Mouse (Mus musculus) kidney, adult 2 months (tissue): ENCODE results near the gene Vmn1r47. TPM values are rescaled to one million over a fixed set of nuclear protein-coding genes. Genes with fewer than 3 reads are reported as not detected.
"Not testable (repeated sequence)": the region's sequence is repeated elsewhere in the genome, so short reads cannot be mapped to it uniquely, and the experiment has no call there.

Experiments used
- DNase-seq: peaks from one replicate; pipeline ENCODE4 v3.0.0; 2021
- H3K27ac ChIP-seq: fragments of 200-500 bp; 2 replicates; pipeline ENCODE4 v1.5.1; 2012; ENCODE audit warnings: low read depth, low read length, control low read depth, inconsistent platforms; ENCODE audit not compliant: insufficient read depth
- H3K27me3 ChIP-seq: fragments of 200-500 bp; replicated peaks from 2 replicates; pipeline ENCODE4 v1.6.1; 2012; ENCODE audit warnings: mild to moderate bottlenecking, moderate library complexity, low read length, inconsistent platforms; ENCODE audit not compliant: control insufficient read depth, insufficient read depth
- H3K36me3 ChIP-seq: fragments of 200-500 bp; 2 replicates; pipeline ENCODE4 v1.6.1; 2012; ENCODE audit warnings: mild to moderate bottlenecking, moderate library complexity, low read length, inconsistent platforms; ENCODE audit not compliant: control insufficient read depth, insufficient read depth
- H3K4me1 ChIP-seq: fragments of 200-500 bp; 2 replicates; pipeline ENCODE4 v1.6.1; 2011; ENCODE audit warnings: low read length; ENCODE audit not compliant: control insufficient read depth, insufficient read depth
- H3K4me3 ChIP-seq: fragments of 200-500 bp; 2 replicates; pipeline ENCODE4 v1.5.1; 2011; ENCODE audit warnings: mild to moderate bottlenecking, low read depth, low read length, control low read depth; ENCODE audit not compliant: insufficient read depth
- CTCF ChIP-seq: fragments of 200-500 bp; conservative IDR thresholded peaks from 2 replicates; pipeline ENCODE4 v1.5.1; 2011; ENCODE audit warnings: low read depth, mild to moderate bottlenecking, control low read depth, low read length, moderate library complexity, mixed read lengths; ENCODE audit not compliant: insufficient read depth, insufficient read length
- POLR2A ChIP-seq: fragments of 200-500 bp; IDR thresholded peaks from one replicate; pipeline ENCODE4 v1.6.1; 2011; ENCODE audit warnings: low read depth, low read length, control low read depth
- WGBS: fragments of 180-500 bp; shearing (Covaris S2); methylation state at CpG from one replicate; pipeline ENCODE4 v1.1.7; 2018; 5-methylcytosine and 5-hydroxymethylcytosine counted together
- polyA plus RNA-seq: library from polyadenylated mRNA; depleted of rRNA; stranded (reverse); fragments of >200 nt; gene quantifications from 2 replicates; pipeline ENCODE4 v1.2.3, GENCODE M21; 2012; rRNA removed

Vmn1r47 gene
- not detected in 2 replicates for polyA plus RNA-seq

- H3K4me1 ChIP-seq, H3K27ac ChIP-seq, H3K4me3 ChIP-seq, DNase-seq, H3K27me3 ChIP-seq, H3K36me3 ChIP-seq: not testable (repeated sequence)
- WGBS: 94% methylated on average over 1 of the region's 1 CpGs
These were observed at the start of gene Vmn1r47 for GRCm38 (mm10) chr6:90015847-90016246. TSS of gene Vmn1r47 (plus strand) at chr6:90016147.

DNA sequence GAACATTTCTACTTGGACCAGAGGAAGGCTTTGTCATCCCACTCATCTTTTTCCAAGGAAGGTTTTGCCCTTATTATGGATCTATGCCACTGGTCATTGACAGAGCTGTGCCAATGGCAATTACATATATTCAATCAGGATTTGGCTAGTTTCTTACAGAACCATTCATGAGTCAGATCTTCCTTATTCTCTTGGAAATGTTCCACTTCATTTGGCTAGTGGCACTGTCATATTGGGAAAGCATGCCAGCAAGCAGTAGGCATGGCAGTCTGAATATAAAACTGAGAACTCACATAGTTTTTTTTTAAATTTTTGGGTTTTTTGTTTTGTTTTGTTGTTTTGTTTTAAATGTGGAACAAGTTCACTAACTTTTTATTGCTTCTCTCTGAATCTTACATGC is 49.6 kb upstream of the Vmn1r47 start:
- H3K4me1 ChIP-seq: no peaks in the 10 kb centered on the region
- TF ChIP-seq POLR2A (no peak), CTCF (no peak)
- H3K27me3 ChIP-seq: no peaks in the 10 kb centered on the region
- H3K36me3 ChIP-seq: no peaks in the 10 kb centered on the region
- no peak overlapping the region for H3K27ac ChIP-seq
- no peak for DNase-seq
- no peak overlapping the region for H3K4me3 ChIP-seq

DNA sequence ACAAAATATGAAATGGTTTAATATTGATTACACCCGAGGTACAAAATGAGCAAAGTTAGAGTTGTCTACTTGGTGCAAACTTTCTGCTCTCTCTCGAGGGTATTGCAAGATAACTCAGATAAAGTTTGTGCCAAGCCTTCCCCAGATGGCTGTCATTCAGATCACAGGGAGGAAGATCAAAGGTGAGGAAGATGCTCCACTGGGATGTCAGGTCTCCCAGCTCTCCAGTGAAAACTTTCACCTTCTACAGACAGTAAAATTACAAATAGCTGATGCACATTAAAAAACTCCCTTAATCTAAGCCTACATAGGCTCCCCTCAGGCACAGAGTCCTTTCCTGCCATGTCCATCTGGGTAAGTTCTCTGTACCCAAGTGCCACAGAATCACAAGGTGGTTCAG is 46.9 kb upstream of the Vmn1r47 start, which contains the start of gene Vmn1r46:
Gene Vmn1r46 (plus strand): TSS at position 301 of the 400 bp plus-strand sequence.
- TF ChIP-seq POLR2A (no peak), CTCF (no peak)
- Histone ChIP-seq H3K36me3 (no peaks in the 10 kb centered on the region), H3K4me1 (no peaks in the 10 kb centered on the region), H3K27ac (no peak within 1 kb of the TSS), H3K4me3 (no peak within 1 kb of the TSS), H3K27me3 (no peaks in the 10 kb centered on the region)
- no peak for DNase-seq
- WGBS: 57% methylated on average over 2 of the region's 2 CpGs

GRCm38 (mm10) chr6:89985989-89986388 is 30.0 kb upstream of the Vmn1r47 start:
- Histone ChIP-seq H3K36me3 (no peaks in the 10 kb centered on the region), H3K4me3 (no peak overlapping the region), H3K27ac (no peak overlapping the region), H3K4me1 (no peaks in the 10 kb centered on the region), H3K27me3 (no peaks in the 10 kb centered on the region)
- TF ChIP-seq CTCF (no peak), POLR2A (no peak)
- peak; percentile 38 for DNase-seq
- WGBS: 24% methylated on average over 1 of the region's 1 CpGs

DNA sequence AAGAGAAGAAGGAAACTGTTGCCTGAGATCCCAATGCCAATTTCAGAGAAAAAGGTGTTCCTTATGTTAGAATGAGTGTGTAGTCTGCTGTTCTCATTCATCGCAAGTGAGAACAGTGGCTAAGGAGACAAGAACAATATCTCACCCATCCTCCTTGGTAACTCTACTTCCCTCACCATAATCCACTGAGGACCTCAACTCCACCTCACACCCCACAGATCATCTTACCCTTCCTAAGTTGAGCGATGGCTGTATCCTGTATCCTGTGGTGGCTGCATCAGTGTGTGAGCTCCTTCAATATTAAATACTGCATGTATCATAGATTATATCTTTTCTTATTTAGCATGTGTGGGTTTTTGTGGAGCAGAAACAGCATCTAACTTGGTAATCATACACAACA is 20.8 kb downstream of the Vmn1r47 start, which contains the start of gene Vmn1r48:
Gene Vmn1r48 (minus strand): TSS at position 101 of the 400 bp plus-strand sequence.
- not testable (repeated sequence) for H3K4me3 ChIP-seq, H3K27me3 ChIP-seq, H3K4me1 ChIP-seq, H3K36me3 ChIP-seq, DNase-seq, H3K27ac ChIP-seq
- no CpG with 5 or more reads among the region's 2 CpGs for WGBS

Other genes starting within 250 kb of the Vmn1r47 start
- gene Vmn1r42, start 139.7 kb upstream of the Vmn1r47 start, polyA plus RNA-seq: not detected in 2 replicates
- not detected in 2 replicates for gene Vmn1r43, start 139.7 kb upstream of the Vmn1r47 start, polyA plus RNA-seq
- gene Vmn1r44, start 132.5 kb upstream of the Vmn1r47 start, polyA plus RNA-seq: not detected in 2 replicates
- not detected in 2 replicates for gene Vmn1r45, start 75.5 kb upstream of the Vmn1r47 start, polyA plus RNA-seq
- gene Vmn1r46, start 46.8 kb upstream of the Vmn1r47 start, polyA plus RNA-seq: not detected in 2 replicates
- gene Vmn1r48, start 20.7 kb downstream of the Vmn1r47 start, polyA plus RNA-seq: not detected in 2 replicates
- gene Vmn1r49, start 62.4 kb downstream of the Vmn1r47 start, polyA plus RNA-seq: not detected in 2 replicates
- gene Vmn1r50, start 85.3 kb downstream of the Vmn1r47 start, polyA plus RNA-seq: not detected in 2 replicates
- not detected in 2 replicates for gene Vmn1r51, start 106.4 kb downstream of the Vmn1r47 start, polyA plus RNA-seq
- not detected in 2 replicates for gene Vmn1r52, start 158.7 kb downstream of the Vmn1r47 start, polyA plus RNA-seq
- gene V1ra8, start 186.6 kb downstream of the Vmn1r47 start, polyA plus RNA-seq: not detected in 2 replicates
- 0.13 and 0.48 TPM in 2 replicates for gene Vmn1r53, start 208.3 kb downstream of the Vmn1r47 start, polyA plus RNA-seq
- not detected in 2 replicates for gene Vmn1r54, start 230.2 kb downstream of the Vmn1r47 start, polyA plus RNA-seq